Mouse (Mus musculus) bone marrow, adult 2 months (tissue): ENCODE data around the gene Pcgf2.

Experiments used
- CTCF ChIP-seq: fragments of 200-500 bp; IDR thresholded peaks from 2 replicates; pipeline ENCODE4 v1.5.1; 2011; ENCODE audit warnings: low read length, control low read depth; ENCODE audit not compliant: control insufficient read depth, insufficient read depth
- POLR2A ChIP-seq: fragments of 200-500 bp; IDR thresholded peaks from 2 replicates; pipeline ENCODE4 v1.6.1; 2011; ENCODE audit warnings: low read depth, mild to moderate bottlenecking, control low read depth, low read length, borderline replicate concordance; ENCODE audit not compliant: control insufficient read depth

- no peak for TF ChIP-seq CTCF
- no peak for TF ChIP-seq POLR2A
Measured at GRCm38 (mm10) chr11:97711200-97711900, 11.1 kb upstream of the Pcgf2 start.
